Mouse (Mus musculus) lung, postnatal 0 days (tissue): ENCODE data around the gene Abo. TPM values are rescaled to one million over a fixed set of nuclear protein-coding genes. Genes with fewer than 3 reads are reported as not detected.
A peak's percentile ranks its signal among the peaks of the same experiment; 100 is the strongest.

Source experiments
- ATAC-seq: fragments of 200-750 bp; cut with Nextera tagmentation; 2 replicates; pipeline ENCODE4 v1.8.0; 2017; ENCODE audit warnings: moderate library complexity
- DNase-seq: peaks from one replicate; pipeline ENCODE4 v3.0.0-alpha.2; 2016; ENCODE audit warnings: low spot score
- H3K27ac ChIP-seq: fragments of 300-500 bp; sonication (generic); 2 replicates; pipeline ENCODE4 v1.5.1; 2014; ENCODE audit warnings: antibody characterized with exemption, mild to moderate bottlenecking, low read length, mixed read lengths
- H3K27me3 ChIP-seq: fragments of 300-500 bp; sonication (generic); replicated peaks from 2 replicates; pipeline ENCODE4 v1.6.1; 2014; ENCODE audit warnings: low read length, mixed read lengths; ENCODE audit not compliant: insufficient read depth
- H3K36me3 ChIP-seq: fragments of 300-500 bp; sonication (generic); 2 replicates; pipeline ENCODE4 v1.6.1; 2014; ENCODE audit warnings: low read length, mixed read lengths; ENCODE audit not compliant: insufficient read depth
- H3K4me1 ChIP-seq: fragments of 300-500 bp; sonication (generic); 2 replicates; pipeline ENCODE4 v1.6.1; 2014; ENCODE audit warnings: antibody characterized with exemption, low read depth, low read length, mixed read lengths; ENCODE audit not compliant: insufficient read depth
- H3K4me2 ChIP-seq: fragments of 300-500 bp; sonication (generic); replicated peaks from 2 replicates; pipeline ENCODE4 v1.6.1; 2014; ENCODE audit warnings: low read depth, mild to moderate bottlenecking, low read length, moderate library complexity, mixed read lengths
- H3K4me3 ChIP-seq: fragments of 300-500 bp; sonication (generic); 2 replicates; pipeline ENCODE4 v1.5.1; 2014; ENCODE audit warnings: low read depth, low read length
- H3K9ac ChIP-seq: fragments of 300-500 bp; sonication (generic); replicated peaks from 2 replicates; pipeline ENCODE4 v1.6.1; 2014; ENCODE audit warnings: low read depth, mild to moderate bottlenecking
- H3K9me3 ChIP-seq: fragments of 300-500 bp; sonication (generic); 2 replicates; pipeline ENCODE4 v1.6.1; 2016; ENCODE audit warnings: low read length, mixed read lengths
- CTCF ChIP-seq: IDR thresholded peaks from 2 replicates; pipeline ENCODE4 v1.5.1; 2016; ENCODE audit warnings: antibody characterized with exemption, mild to moderate bottlenecking
- EP300 ChIP-seq: IDR thresholded peaks from 2 replicates; pipeline ENCODE4 v1.6.1; 2016; ENCODE audit warnings: antibody characterized with exemption, mild to moderate bottlenecking, control low read depth
- WGBS: fragments of 180-500 bp; shearing (Covaris S2); extraction: QIAGEN DNeasy Blood & Tissue Kit; methylation state at CpG from one replicate; pipeline ENCODE4 v1.1.7; 2014; 5-methylcytosine and 5-hydroxymethylcytosine counted together
- polyA plus RNA-seq: library from polyadenylated mRNA; unstranded; fragments of >200 nt; fragmentation: Nextera tagmentation; extraction: Ambion mirVana; gene quantifications from 2 replicates; pipeline ENCODE4 v1.2.1, GENCODE M21; 2015

Gene Abo
- polyA plus RNA-seq, 1 experiment from 2014 or later, result not detected

DNA sequence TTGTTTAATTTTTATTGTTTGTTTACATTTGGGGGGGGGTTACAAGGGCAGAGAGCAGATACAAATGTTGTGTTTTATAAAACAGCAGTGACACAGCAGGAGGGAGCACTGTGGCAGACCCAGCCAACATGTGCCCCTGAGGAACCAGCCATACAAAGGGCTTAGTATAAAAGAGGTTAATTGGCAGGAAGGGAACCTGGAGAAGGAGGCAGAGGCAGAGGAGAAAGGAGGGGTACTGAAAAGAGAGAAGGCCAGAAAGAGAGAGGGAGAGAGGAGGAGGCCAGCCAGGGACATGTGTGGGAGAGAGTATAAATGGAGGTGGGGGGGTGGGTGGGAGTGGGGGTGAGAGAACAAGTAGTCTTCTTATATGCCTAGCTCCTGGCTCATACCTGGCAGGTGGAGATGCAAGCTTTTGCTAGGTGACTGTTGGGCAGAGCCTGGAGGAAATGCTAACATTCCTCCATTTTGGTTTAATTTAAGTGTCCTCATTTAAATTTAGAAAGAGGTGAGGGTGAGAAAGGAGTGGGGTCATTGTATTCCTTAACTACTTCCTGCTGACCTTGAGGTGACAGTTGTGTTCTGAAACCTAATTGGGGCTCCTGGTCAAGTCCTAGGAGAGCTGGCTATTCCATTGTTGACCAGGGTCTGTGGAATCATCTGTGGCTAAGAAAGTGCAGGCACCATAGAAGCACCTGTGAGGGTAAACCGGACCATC lies 37.4 kb downstream of the Abo start:
- no peak overlapping the region for H3K4me2 ChIP-seq
- WGBS, result 80% methylated on average over 1 of the region's 1 CpGs
- no peak for DNase-seq

More for the DNA sequence above, 37.4 kb downstream of the Abo start:
- Histone ChIP-seq H3K27ac (0 out of 2 replicates have a peak overlapping the region, but pooled peaks have one; percentile 22), H3K36me3 (no peaks in the 10 kb centered on the region), H3K4me3 (no peak overlapping the region), H3K9me3 (no peaks in the 10 kb centered on the region), H3K27me3 (no peaks in the 10 kb centered on the region), H3K4me1 (no peaks in the 10 kb centered on the region), H3K9ac (no peak overlapping the region)
- ATAC-seq, result no peak
- TF ChIP-seq CTCF (no peak), EP300 (no peak)

Other genes with a start within 250 kb of the Abo start
- gene Fam69b, start 236.5 kb downstream of the Abo start, polyA plus RNA-seq, result 6.2 and 8.2 TPM in 2 replicates
- gene Lcn4, start 193.7 kb downstream of the Abo start, polyA plus RNA-seq, result not detected in 2 replicates
- 11.8 and 13.5 TPM in 2 replicates for gene Surf6, start 37.9 kb upstream of the Abo start, polyA plus RNA-seq
- gene Med22, start 45.7 kb upstream of the Abo start, polyA plus RNA-seq, result 32.6 and 33.8 TPM in 2 replicates
- 380 and 417 TPM in 2 replicates for gene Rpl7a, start 45.8 kb upstream of the Abo start, polyA plus RNA-seq
- 23.0 and 23.8 TPM in 2 replicates for gene Surf2, start 51.4 kb upstream of the Abo start, polyA plus RNA-seq
- gene Surf1, start 51.6 kb upstream of the Abo start, polyA plus RNA-seq, result 59.6 and 59.7 TPM in 2 replicates
- gene Surf4, start 68.9 kb upstream of the Abo start, polyA plus RNA-seq, result 167 and 171 TPM in 2 replicates
- gene Stkld1, start 69.1 kb upstream of the Abo start, polyA plus RNA-seq, result 0.13 and 0.24 TPM in 2 replicates
- gene Rexo4, start 99.4 kb upstream of the Abo start, polyA plus RNA-seq, result 21.4 and 22.1 TPM in 2 replicates
- 0.26 TPM in 2 replicates for gene Adamts13, start 108.4 kb upstream of the Abo start, polyA plus RNA-seq
- 39.9 and 42.1 TPM in 2 replicates for gene Cacfd1, start 144.9 kb upstream of the Abo start, polyA plus RNA-seq
- 1.1 and 1.3 TPM in 2 replicates for gene Slc2a6, start 163.0 kb upstream of the Abo start, polyA plus RNA-seq
- gene Mymk, start 207.2 kb upstream of the Abo start, polyA plus RNA-seq, result 0.36 and 0.76 TPM in 2 replicates
- gene Adamtsl2, start 214.4 kb upstream of the Abo start, polyA plus RNA-seq, result 50.6 and 52.3 TPM in 2 replicates